Mouse (Mus musculus) small intestine, adult 2 months (tissue): ENCODE results near the gene Fcrl6. TPM values are rescaled to one million over a fixed set of nuclear protein-coding genes. Genes with fewer than 3 reads are reported as not detected.

ENCODE experiments used
- H3K27ac ChIP-seq: fragments of 200-500 bp; 2 replicates; pipeline ENCODE4 v1.5.1; 2012; ENCODE audit warnings: low read depth, low read length, control low read depth, inconsistent platforms; ENCODE audit not compliant: insufficient read depth
- H3K27me3 ChIP-seq: fragments of 200-500 bp; 2 replicates; pipeline ENCODE4 v1.6.1; 2012; ENCODE audit warnings: mild to moderate bottlenecking, moderate library complexity, low read length, inconsistent platforms; ENCODE audit not compliant: control insufficient read depth, insufficient read depth
- H3K36me3 ChIP-seq: fragments of 200-500 bp; 2 replicates; pipeline ENCODE4 v1.6.1; 2012; ENCODE audit warnings: mild to moderate bottlenecking, low read length, control low read depth, inconsistent platforms; ENCODE audit not compliant: control insufficient read depth, insufficient read depth
- H3K4me1 ChIP-seq: fragments of 200-500 bp; 2 replicates; pipeline ENCODE4 v1.6.1; 2012; ENCODE audit warnings: low read length, inconsistent platforms, mixed read lengths; ENCODE audit not compliant: control insufficient read depth, insufficient read depth, insufficient read length
- H3K4me3 ChIP-seq: fragments of 200-500 bp; 2 replicates; pipeline ENCODE4 v1.5.1; 2012; ENCODE audit warnings: low read depth, mild to moderate bottlenecking, control low read depth, inconsistent platforms, low read length, moderate library complexity
- CTCF ChIP-seq: fragments of 200-500 bp; IDR thresholded peaks from 2 replicates; pipeline ENCODE4 v1.5.1; 2012; ENCODE audit warnings: low read depth, mild to moderate bottlenecking, control low read depth, inconsistent platforms, low read length, moderate library complexity, mixed read lengths; ENCODE audit not compliant: insufficient replicate concordance, insufficient read length; ENCODE audit errors: extremely low read depth
- POLR2A ChIP-seq: fragments of 200-500 bp; IDR thresholded peaks from 2 replicates; pipeline ENCODE4 v1.6.1; 2012; ENCODE audit warnings: low read depth, mild to moderate bottlenecking, control low read depth, inconsistent platforms, low read length, moderate library complexity
- WGBS: fragments of 180-500 bp; shearing (Covaris S2); methylation state at CpG from one replicate; pipeline ENCODE4 v1.1.7; 2018; 5-methylcytosine and 5-hydroxymethylcytosine counted together
- polyA plus RNA-seq: library from polyadenylated mRNA; depleted of rRNA; stranded (reverse); fragments of >200 nt; gene quantifications from 2 replicates; pipeline ENCODE4 v1.2.3, GENCODE M21; 2012

Gene Fcrl6
- polyA plus RNA-seq, 1 experiment = not detected

DNA sequence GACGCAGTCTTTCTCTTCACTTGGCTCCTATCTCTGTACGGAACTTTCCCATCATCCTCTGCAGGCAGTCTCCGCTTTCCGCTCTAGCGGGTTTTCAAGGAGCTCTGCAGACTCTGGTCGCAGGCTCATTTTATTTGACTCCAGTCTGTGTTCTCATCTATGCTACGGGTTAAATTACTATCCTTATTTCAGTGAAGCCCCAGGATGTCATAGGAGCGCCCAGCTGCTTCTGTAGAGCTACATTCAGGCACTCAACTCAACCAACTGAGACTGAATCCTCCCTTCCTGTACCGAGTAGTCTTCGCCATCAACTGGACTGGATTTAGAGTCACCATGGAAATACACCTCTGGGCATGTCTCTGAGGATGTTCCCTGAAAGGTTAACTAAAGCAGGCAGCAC is 12.3 kb upstream of the Fcrl6 start:
- Histone ChIP-seq H3K27ac (no peak overlapping the region), H3K36me3 (no peaks in the 10 kb centered on the region), H3K4me3 (no peak overlapping the region), H3K4me1 (no peaks in the 10 kb centered on the region), H3K27me3 (peaks cover 3% of the 10 kb centered on the region; the same call in 1 of the 2 replicates)
- 86% methylated on average over 10 of the region's 10 CpGs for WGBS
- no peak for TF ChIP-seq POLR2A
- TF ChIP-seq CTCF = no peak

DNA sequence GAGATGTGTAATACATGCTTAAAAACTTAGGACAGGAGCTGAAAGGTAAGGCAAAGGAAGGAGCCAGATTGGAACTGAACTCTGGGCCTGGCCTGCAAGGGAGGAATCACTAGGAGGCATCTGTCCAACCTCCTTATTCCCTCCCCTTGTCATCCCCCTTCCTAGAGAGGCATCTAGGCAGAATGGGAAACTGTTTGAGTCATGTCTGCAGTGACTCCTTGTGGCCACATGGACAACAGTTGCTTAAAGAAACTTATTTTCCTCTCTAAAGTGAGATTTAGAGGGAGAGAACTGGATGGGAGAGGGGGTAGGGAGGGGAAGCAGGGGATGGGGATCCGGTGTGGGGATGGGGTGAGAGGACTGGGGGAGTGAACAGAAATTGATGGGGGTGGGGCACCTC is 10.4 kb upstream of the Fcrl6 start:
- Histone ChIP-seq H3K4me3 (no peak overlapping the region), H3K27ac (no peak overlapping the region), H3K36me3 (no peaks in the 10 kb centered on the region), H3K27me3 (peaks cover 3% of the 10 kb centered on the region; the same call in 1 of the 2 replicates), H3K4me1 (no peaks in the 10 kb centered on the region)
- TF ChIP-seq CTCF = no peak
- TF ChIP-seq POLR2A = no peak
- 50% methylated on average over 1 of the region's 1 CpGs for WGBS

- WGBS = 79% methylated on average over 10 of the region's 10 CpGs
- no peaks in the 10 kb centered on the region for H3K36me3 ChIP-seq
- H3K4me1 ChIP-seq = no peaks in the 10 kb centered on the region
- H3K4me3 ChIP-seq = no peak overlapping the region
- no peak for TF ChIP-seq POLR2A
- no peak for TF ChIP-seq CTCF
- no peak overlapping the region for H3K27ac ChIP-seq
- no peaks in the 10 kb centered on the region; the same call in 1 of the 2 replicates for H3K27me3 ChIP-seq
Observed at GRCm38 (mm10) chr1:172611304-172611703, 9.0 kb upstream of the Fcrl6 start.

GRCm38 (mm10) chr1:172594495-172594894 is 7.9 kb downstream of the Fcrl6 start:
- H3K4me3 ChIP-seq = no peak overlapping the region
- H3K27ac ChIP-seq = no peak overlapping the region
- no peaks in the 10 kb centered on the region for H3K27me3 ChIP-seq
- H3K4me1 ChIP-seq = no peaks in the 10 kb centered on the region
- H3K36me3 ChIP-seq = no peaks in the 10 kb centered on the region
- peak; percentile 47; the same call in 1 of the 2 replicates for TF ChIP-seq CTCF
- TF ChIP-seq POLR2A = no peak

- no peaks in the 10 kb centered on the region for H3K27me3 ChIP-seq
- no peaks in the 10 kb centered on the region for H3K36me3 ChIP-seq
- no peaks in the 10 kb centered on the region for H3K4me1 ChIP-seq
- TF ChIP-seq POLR2A = no peak
- no peak for TF ChIP-seq CTCF
- H3K27ac ChIP-seq = no peak overlapping the region
- H3K4me3 ChIP-seq = no peak overlapping the region
- 69% methylated on average over 2 of the region's 2 CpGs for WGBS
Observed at GRCm38 (mm10) chr1:172593956-172594355, 8.4 kb downstream of the Fcrl6 start.

DNA sequence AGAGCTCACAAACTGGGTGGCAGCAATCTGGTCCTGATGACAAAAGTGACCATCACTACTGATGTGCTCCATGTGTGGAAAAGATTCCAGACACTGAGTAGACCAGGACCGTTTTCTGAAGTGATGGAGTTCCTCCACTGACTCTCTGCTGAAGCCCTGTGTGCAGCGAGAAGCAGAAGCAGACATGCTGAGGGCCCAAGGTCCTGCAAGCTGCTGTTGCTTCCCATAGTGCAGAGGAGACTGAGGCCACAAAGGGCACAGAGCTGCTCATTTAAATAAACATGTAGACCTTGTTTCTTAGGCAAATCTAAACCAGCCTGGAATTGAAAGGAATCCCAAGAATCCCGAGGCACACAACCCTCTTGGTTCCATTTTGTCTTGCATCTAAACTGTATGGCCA is 9.0 kb downstream of the Fcrl6 start:
- H3K27me3 ChIP-seq = no peaks in the 10 kb centered on the region
- H3K27ac ChIP-seq = no peak overlapping the region
- H3K4me1 ChIP-seq = no peaks in the 10 kb centered on the region
- no peak overlapping the region for H3K4me3 ChIP-seq
- 73% methylated on average over 3 of the region's 3 CpGs for WGBS
- H3K36me3 ChIP-seq = no peaks in the 10 kb centered on the region
- TF ChIP-seq POLR2A (no peak), CTCF (no peak)

GRCm38 (mm10) chr1:172590385-172590784 is 12.0 kb downstream of the Fcrl6 start, which contains the start of gene Slamf8:
Slamf8 (minus strand) TSS chr1:172590568.
- H3K4me3 ChIP-seq = peak within 1 kb of the TSS; percentile 27; the same call in 1 of the 2 replicates
- H3K27me3 ChIP-seq = no peaks in the 10 kb centered on the region; the same call in 1 of the 2 replicates
- H3K4me1 ChIP-seq = no peaks in the 10 kb centered on the region
- TF ChIP-seq CTCF (no peak), POLR2A (no peak)
- peak within 1 kb of the TSS; percentile 61 for H3K27ac ChIP-seq
- H3K36me3 ChIP-seq = no peaks in the 10 kb centered on the region
- 27% methylated on average over 7 of the region's 7 CpGs for WGBS
